Mouse (Mus musculus) embryonic facial prominence, embryonic 13.5 days (tissue): Measurements from ENCODE around the gene Mgp. TPM values are rescaled to one million over a fixed set of nuclear protein-coding genes. Genes with fewer than 3 reads are reported as not detected.
A peak's percentile ranks its signal among the peaks of the same experiment; 100 is the strongest.

Experiments used
- ATAC-seq: fragments of 200-750 bp; cut with Nextera tagmentation; 2 replicates; pipeline ENCODE4 v1.8.0; 2017; ENCODE audit warnings: low read depth; ENCODE audit not compliant: insufficient number of reproducible peaks, insufficient read depth, low FRiP score, low TSS enrichment
- H3K27ac ChIP-seq: fragments of 300-500 bp; sonication (generic); 2 replicates; pipeline ENCODE4 v1.5.1; 2015; ENCODE audit warnings: moderate library complexity, mild to moderate bottlenecking, inconsistent platforms
- H3K27me3 ChIP-seq: fragments of 300-500 bp; sonication (generic); 2 replicates; pipeline ENCODE4 v1.6.1; 2015; ENCODE audit warnings: mild to moderate bottlenecking, inconsistent platforms
- H3K36me3 ChIP-seq: fragments of 300-500 bp; sonication (generic); 2 replicates; pipeline ENCODE4 v1.6.1; 2015; ENCODE audit warnings: mild to moderate bottlenecking, inconsistent platforms
- H3K4me1 ChIP-seq: fragments of 300-500 bp; sonication (generic); 2 replicates; pipeline ENCODE4 v1.6.1; 2015; ENCODE audit warnings: inconsistent platforms
- H3K4me2 ChIP-seq: fragments of 300-500 bp; sonication (generic); 2 replicates; pipeline ENCODE4 v1.6.1; 2015; ENCODE audit warnings: moderate library complexity, mild to moderate bottlenecking, inconsistent platforms
- H3K4me3 ChIP-seq: fragments of 300-500 bp; sonication (generic); 2 replicates; pipeline ENCODE4 v1.5.1; 2015; ENCODE audit warnings: mild to moderate bottlenecking, inconsistent platforms
- H3K9ac ChIP-seq: fragments of 300-500 bp; sonication (generic); 2 replicates; pipeline ENCODE4 v1.6.1; 2015; ENCODE audit warnings: mild to moderate bottlenecking, inconsistent platforms
- H3K9me3 ChIP-seq: fragments of 300-500 bp; sonication (generic); 2 replicates; pipeline ENCODE4 v1.6.1; 2016; ENCODE audit warnings: inconsistent platforms
- WGBS: fragments of 180-500 bp; shearing (Covaris S2); methylation state at CpG from one replicate; pipeline ENCODE4 v1.1.7; 2015; ENCODE audit warnings: mixed read lengths; 5-methylcytosine and 5-hydroxymethylcytosine counted together
- polyA plus RNA-seq: library from polyadenylated mRNA; unstranded; fragments of >200 nt; fragmentation: Nextera tagmentation; extraction: Ambion mirVana; gene quantifications from 2 replicates; pipeline ENCODE4 v1.2.1, GENCODE M21; 2015

Gene Mgp
- polyA plus RNA-seq, 1 experiment from 2014 or later = 101 TPM

GRCm38 (mm10) chr6:136865360-136865759, 10.3 kb downstream of the Mgp start:
- peaks cover 23% of the 10 kb centered on the region for H3K4me1 ChIP-seq
- no peak for ATAC-seq
- 86% methylated on average over 5 of the region's 5 CpGs for WGBS
- no peaks in the 10 kb centered on the region for H3K9me3 ChIP-seq
- H3K4me3 ChIP-seq = no peak overlapping the region
- H3K4me2 ChIP-seq = no peak overlapping the region
- no peak overlapping the region for H3K27ac ChIP-seq
- H3K27me3 ChIP-seq = no peaks in the 10 kb centered on the region
- no peak overlapping the region for H3K9ac ChIP-seq
- no peaks in the 10 kb centered on the region for H3K36me3 ChIP-seq

DNA sequence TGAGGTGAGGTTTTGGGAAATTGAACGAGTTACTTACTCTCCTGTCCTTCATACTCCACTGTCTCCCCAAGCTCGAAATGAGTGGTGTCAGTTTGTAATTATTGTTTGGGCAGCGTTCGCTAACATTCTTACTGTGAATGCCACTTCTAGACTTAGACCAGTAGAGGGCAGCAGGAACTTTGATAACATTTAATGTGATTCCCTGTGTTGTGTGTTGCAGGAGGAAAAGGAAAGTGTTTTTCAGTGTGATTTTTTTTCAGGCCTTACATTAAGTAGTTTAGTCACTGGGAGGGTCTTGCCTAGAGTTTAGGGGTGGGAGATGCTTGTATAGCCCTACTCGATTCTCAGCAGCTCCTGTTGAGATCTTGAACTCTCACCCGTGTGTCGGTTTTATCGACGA, 14.6 kb downstream of the Mgp start:
- Histone ChIP-seq H3K36me3 (no peaks in the 10 kb centered on the region), H3K4me1 (peaks cover 26% of the 10 kb centered on the region), H3K27ac (no peak overlapping the region), H3K4me3 (no peak overlapping the region), H3K9me3 (no peaks in the 10 kb centered on the region), H3K9ac (no peak overlapping the region), H3K4me2 (no peak overlapping the region), H3K27me3 (no peaks in the 10 kb centered on the region)
- ATAC-seq = no peak
- 40% methylated on average over 9 of the region's 9 CpGs for WGBS

- H3K27me3 ChIP-seq = no peaks in the 10 kb centered on the region
- no peak overlapping the region for H3K4me2 ChIP-seq
- H3K27ac ChIP-seq = no peak overlapping the region
- H3K9ac ChIP-seq = no peak overlapping the region
- no peak for ATAC-seq
- no peaks in the 10 kb centered on the region for H3K9me3 ChIP-seq
- no peaks in the 10 kb centered on the region for H3K36me3 ChIP-seq
- 64% methylated on average over 8 of the region's 8 CpGs for WGBS
- no peak overlapping the region for H3K4me3 ChIP-seq
- peaks cover 21% of the 10 kb centered on the region for H3K4me1 ChIP-seq
Observed at GRCm38 (mm10) chr6:136858420-136858819, 17.2 kb downstream of the Mgp start.

DNA sequence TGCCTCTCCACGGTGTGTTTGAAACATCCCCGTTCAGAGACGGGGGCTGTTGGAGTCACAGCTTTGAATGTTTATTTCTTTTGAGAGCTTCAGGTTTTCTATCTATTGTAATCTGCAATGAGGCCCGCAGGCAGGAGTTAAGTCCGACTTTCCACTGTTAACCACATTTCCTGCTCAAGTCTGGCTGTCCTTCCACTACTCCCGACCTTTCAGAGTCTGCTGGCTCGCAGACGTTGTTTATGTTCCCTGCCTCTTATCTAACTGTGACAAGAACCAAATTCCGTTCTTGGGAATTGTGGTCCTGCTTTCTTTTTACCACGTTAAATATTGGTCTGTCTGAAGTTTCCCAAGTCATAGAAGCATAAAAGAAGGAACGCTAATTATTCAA, 17.8 kb downstream of the Mgp start:
- H3K36me3 ChIP-seq = no peaks in the 10 kb centered on the region
- H3K27ac ChIP-seq = peak overlapping the region; percentile 66; the same call in 1 of the 2 replicates
- no peak for ATAC-seq
- H3K4me3 ChIP-seq = 0 out of 2 replicates have a peak overlapping the region, but pooled peaks have one; percentile 6
- 23% methylated on average over 11 of the region's 11 CpGs for WGBS
- H3K4me1 ChIP-seq = peaks cover 22% of the 10 kb centered on the region
- H3K27me3 ChIP-seq = no peaks in the 10 kb centered on the region
- no peaks in the 10 kb centered on the region for H3K9me3 ChIP-seq
- H3K4me2 ChIP-seq = peak overlapping the region; percentile 40
- H3K9ac ChIP-seq = peak overlapping the region; percentile 46; the same call in 1 of the 2 replicates

GRCm38 (mm10) chr6:136857186-136857872, 18.3 kb downstream of the Mgp start, which contains the start of gene Art4:
Art4 (minus strand) TSS chr6:136857733.
- Histone ChIP-seq H3K4me2 (peak within 1 kb of the TSS; percentile 42), H3K9ac (peak within 1 kb of the TSS; percentile 46), H3K27me3 (no peaks in the 10 kb centered on the region), H3K36me3 (no peaks in the 10 kb centered on the region), H3K9me3 (no peaks in the 10 kb centered on the region), H3K27ac (peak within 1 kb of the TSS; percentile 66), H3K4me1 (peaks cover 28% of the 10 kb centered on the region), H3K4me3 (peak within 1 kb of the TSS; percentile 6)
- ATAC-seq = no peak
- WGBS = 47% methylated on average over 18 of the region's 18 CpGs

DNA sequence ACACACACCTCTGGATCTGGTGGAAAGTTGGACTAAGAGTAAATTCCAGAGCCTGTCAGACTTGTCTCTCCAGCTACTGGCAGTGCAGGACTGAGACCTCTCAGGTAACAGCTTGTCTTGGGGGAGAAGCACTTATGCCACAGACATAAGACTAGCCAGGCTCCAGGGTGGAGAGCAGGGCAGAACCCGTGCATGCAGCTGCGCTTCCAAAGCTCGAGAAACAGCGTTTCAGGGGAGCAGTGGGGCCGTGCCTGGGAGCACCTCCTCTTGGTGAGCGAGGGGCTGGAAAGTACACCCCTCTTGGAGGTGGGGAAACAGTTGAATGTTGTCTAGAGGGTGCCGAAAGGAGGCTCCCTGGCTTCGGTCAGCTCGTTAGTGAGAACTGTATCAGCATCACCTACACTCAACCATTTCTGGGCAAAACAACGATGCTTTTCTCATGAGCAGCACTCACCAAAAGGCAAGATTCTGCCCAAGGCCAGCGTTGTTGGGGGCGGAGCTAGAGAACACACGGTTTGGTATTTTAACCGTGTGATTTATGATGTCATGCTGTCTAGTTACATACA, 19.5 kb downstream of the Mgp start:
- ATAC-seq = peak; percentile 65; the same call in 1 of the 2 replicates
- Histone ChIP-seq H3K27me3 (no peaks in the 10 kb centered on the region), H3K36me3 (no peaks in the 10 kb centered on the region), H3K4me1 (peaks cover 30% of the 10 kb centered on the region), H3K9me3 (no peaks in the 10 kb centered on the region), H3K4me3 (peak overlapping the region; percentile 4; the same call in 1 of the 2 replicates), H3K27ac (peak overlapping the region; percentile 81), H3K9ac (0 out of 2 replicates have a peak overlapping the region, but pooled peaks have one; percentile 37), H3K4me2 (peak overlapping the region; percentile 42)
- 48% methylated on average over 14 of the region's 14 CpGs for WGBS

DNA sequence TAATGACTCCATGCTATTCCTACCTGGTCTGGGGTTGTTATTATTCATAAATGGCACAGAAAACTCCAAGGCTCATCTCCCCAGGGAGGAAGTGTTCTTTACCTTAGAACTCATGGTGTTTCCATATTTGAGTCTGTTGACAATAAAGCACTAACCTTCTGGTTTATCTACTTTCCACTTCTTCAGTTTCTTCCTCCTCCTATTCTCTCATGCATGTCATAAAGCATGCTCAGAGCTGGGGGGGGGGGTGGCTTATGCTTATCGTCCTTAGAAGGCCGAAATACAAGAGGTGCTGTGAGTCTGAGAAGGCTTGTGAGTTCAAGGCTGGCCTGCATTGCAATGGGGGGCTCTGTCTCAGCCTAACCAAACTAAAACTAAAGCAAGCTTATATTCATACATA, 20.4 kb downstream of the Mgp start:
- Histone ChIP-seq H3K27ac (no peak overlapping the region), H3K27me3 (no peaks in the 10 kb centered on the region), H3K4me3 (no peak overlapping the region), H3K4me1 (peaks cover 30% of the 10 kb centered on the region), H3K9me3 (no peaks in the 10 kb centered on the region), H3K36me3 (no peaks in the 10 kb centered on the region), H3K4me2 (no peak overlapping the region), H3K9ac (no peak overlapping the region)
- no peak for ATAC-seq
- 76% methylated on average over 2 of the region's 2 CpGs for WGBS

DNA sequence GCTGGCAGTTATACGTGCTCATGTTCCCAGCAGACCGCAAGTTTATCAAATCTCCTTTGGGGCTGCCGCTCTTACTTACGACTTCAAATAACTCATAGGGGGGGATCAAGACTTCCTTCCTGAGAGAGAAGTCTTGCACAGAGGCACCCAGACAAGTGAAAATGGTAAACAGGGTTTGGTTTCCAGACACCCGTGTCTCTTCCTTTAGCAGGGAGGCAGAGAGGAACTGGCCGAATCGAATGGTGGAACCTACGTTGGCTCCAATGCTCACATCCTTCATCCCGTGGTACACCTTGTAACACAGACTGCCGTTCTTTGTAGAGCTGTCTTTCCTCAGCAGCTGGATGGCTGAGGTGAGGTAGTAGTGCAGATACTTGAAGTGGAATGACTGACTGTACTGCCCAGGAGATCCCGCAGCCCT, 21.3 kb downstream of the Mgp start:
- Histone ChIP-seq H3K4me2 (no peak overlapping the region), H3K36me3 (no peaks in the 10 kb centered on the region), H3K4me1 (peaks cover 30% of the 10 kb centered on the region), H3K9ac (no peak overlapping the region), H3K27me3 (no peaks in the 10 kb centered on the region), H3K4me3 (no peak overlapping the region), H3K27ac (no peak overlapping the region), H3K9me3 (no peaks in the 10 kb centered on the region)
- no peak for ATAC-seq
- 86% methylated on average over 11 of the region's 11 CpGs for WGBS

DNA sequence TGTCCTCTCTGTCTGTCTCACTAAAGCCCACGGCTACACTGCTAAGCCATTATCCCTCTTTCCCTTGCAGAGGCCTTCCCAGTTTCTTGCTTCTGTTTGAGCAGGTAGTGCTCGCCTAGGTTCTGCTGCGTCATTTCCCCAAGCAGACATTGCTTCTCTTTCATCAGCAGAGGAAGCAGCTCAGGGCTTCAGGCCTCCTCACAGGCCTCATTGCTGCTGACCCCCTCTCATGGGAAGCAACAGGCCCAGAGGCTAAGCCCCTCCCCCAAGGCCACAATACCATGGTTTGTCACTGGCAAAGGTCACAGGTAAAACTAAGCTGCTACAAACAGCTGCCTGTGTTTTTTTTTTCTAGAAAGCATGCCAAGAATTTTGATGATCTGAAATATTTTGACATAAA, 22.9 kb downstream of the Mgp start:
- whole genome bisulfite sequencing = 32% methylated on average over 3 of the region's 3 CpGs
- Histone ChIP-seq H3K27ac (peak overlapping the region; percentile 69; the same call in 1 of the 2 replicates), H3K4me1 (peaks cover 28% of the 10 kb centered on the region), H3K36me3 (no peaks in the 10 kb centered on the region), H3K4me3 (no peak overlapping the region), H3K9me3 (no peaks in the 10 kb centered on the region), H3K4me2 (no peak overlapping the region), H3K27me3 (no peaks in the 10 kb centered on the region), H3K9ac (no peak overlapping the region)
- ATAC-seq = no peak

DNA sequence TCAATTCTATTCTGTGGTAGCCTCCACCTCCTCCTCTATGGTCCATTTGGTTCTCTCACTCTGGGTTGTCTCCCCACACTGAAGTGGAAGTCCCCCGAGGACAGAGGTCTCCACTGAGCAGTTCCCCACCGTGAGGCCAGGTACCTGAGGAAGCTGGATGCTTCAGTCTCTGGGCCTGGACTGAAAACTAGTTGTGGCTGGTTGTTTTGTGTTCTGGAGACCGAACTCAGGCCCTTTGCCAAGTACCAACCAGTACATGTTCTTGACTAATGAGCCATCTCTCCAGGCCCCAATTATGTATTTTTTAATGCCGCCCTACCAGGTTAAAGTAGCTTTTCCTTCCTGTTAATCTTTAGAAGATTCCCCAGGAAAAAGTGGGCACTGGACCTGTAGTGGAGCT, 23.3 kb downstream of the Mgp start:
- peaks cover 24% of the 10 kb centered on the region for H3K4me1 ChIP-seq
- H3K27ac ChIP-seq = peak overlapping the region; percentile 69; the same call in 1 of the 2 replicates
- H3K4me3 ChIP-seq = no peak overlapping the region
- H3K27me3 ChIP-seq = no peaks in the 10 kb centered on the region
- ATAC-seq = no peak
- H3K36me3 ChIP-seq = no peaks in the 10 kb centered on the region
- no peak overlapping the region for H3K9ac ChIP-seq
- no peaks in the 10 kb centered on the region for H3K9me3 ChIP-seq
- WGBS = 72% methylated on average over 4 of the region's 4 CpGs
- no peak overlapping the region for H3K4me2 ChIP-seq

- Histone ChIP-seq H3K9ac (no peak overlapping the region), H3K4me3 (no peak overlapping the region), H3K27me3 (no peaks in the 10 kb centered on the region), H3K36me3 (no peaks in the 10 kb centered on the region), H3K4me1 (peaks cover 9% of the 10 kb centered on the region), H3K9me3 (no peaks in the 10 kb centered on the region), H3K27ac (no peak overlapping the region), H3K4me2 (no peak overlapping the region)
- ATAC-seq = no peak
- WGBS = 63% methylated on average over 6 of the region's 6 CpGs
Observed at GRCm38 (mm10) chr6:136850267-136850666, 25.4 kb downstream of the Mgp start.

DNA sequence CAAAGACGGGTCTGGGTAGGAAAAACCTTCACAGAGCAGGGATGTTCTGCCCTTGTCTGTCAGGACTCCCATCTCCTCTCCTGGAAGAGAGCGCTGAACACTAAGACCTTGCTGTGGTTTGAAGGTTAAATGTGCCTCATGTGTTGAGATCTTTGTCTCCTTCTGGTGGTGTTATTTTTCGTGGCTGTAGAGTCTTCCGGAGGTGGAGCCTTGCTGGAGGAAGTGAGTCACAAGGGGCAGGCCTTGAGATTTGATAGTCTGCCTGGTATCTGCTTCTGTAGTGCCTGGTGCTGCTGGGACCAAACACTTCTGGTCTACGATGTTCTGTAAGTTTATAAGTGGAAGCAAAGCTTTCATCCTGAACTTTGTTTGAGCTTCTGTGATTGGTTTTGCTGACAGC, 26.7 kb downstream of the Mgp start:
- Histone ChIP-seq H3K4me3 (no peak overlapping the region), H3K27ac (no peak overlapping the region), H3K9me3 (no peaks in the 10 kb centered on the region), H3K9ac (no peak overlapping the region), H3K36me3 (no peaks in the 10 kb centered on the region), H3K4me2 (no peak overlapping the region), H3K27me3 (no peaks in the 10 kb centered on the region), H3K4me1 (peaks cover 9% of the 10 kb centered on the region)
- 86% methylated on average over 5 of the region's 5 CpGs for WGBS
- no peak for ATAC-seq
